Mouse (Mus musculus): ENCODE measurements around the gene Tedc1. TPM values are rescaled to one million over a fixed set of nuclear protein-coding genes. Genes with fewer than 3 reads are reported as not detected.

Gene Tedc1
- total RNA-seq (2018; cell fraction: chromatin; rRNA removed) = 10 to 100 TPM in 1 of 26 experiments, 1 to 10 TPM in 22, under 1 TPM in 3; 0.38 to 15.0 (median 3.1) TPM
- 1 to 10 TPM in 17 of 26 experiments, under 1 TPM in 9; 0.46 to 1.7 (median 1.1) TPM for total RNA-seq (2018; cell fraction: cytosol; rRNA removed)
- total RNA-seq (2018; cell fraction: nucleus; rRNA removed) = 10 to 100 TPM in 2 of 26 experiments, 1 to 10 TPM in 20, under 1 TPM in 4; 0.52 to 17.8 (median 2.5) TPM
- polyA plus RNA-seq (2018) = 0.63 to 3.8 TPM (median 0.75 TPM) in 3 replicates

GRCm38 (mm10) chr12:113155887-113156539, at the start of gene Tedc1:
Gene Tedc1, plus strand, starts transcription at chr12:113156421.
- peaks cover 15% of the 10 kb centered on the region for H3K79me2 ChIP-seq (ENCODE audit: inconsistent target)
- H3K4me3 ChIP-seq (ENCODE audit: inconsistent target) = peak within 1 kb of the TSS; percentile 76
- WGBS (ENCODE audit: missing documents) = under 1% methylated on average over 35 of the region's 46 CpGs
- peak within 1 kb of the TSS; percentile 80 for H3K27ac ChIP-seq
- no peaks in the 10 kb centered on the region for H3K36me3 ChIP-seq (ENCODE audit: inconsistent target)

- WGBS (ENCODE audit: missing documents) = 68% methylated on average over 4 of the region's 4 CpGs
- H3K4me3 ChIP-seq (ENCODE audit: inconsistent target) = no peak overlapping the region
Measured at GRCm38 (mm10) chr12:113107431-113108124, 48.6 kb upstream of the Tedc1 start.

GRCm38 (mm10) chr12:113108528-113109283, 47.5 kb upstream of the Tedc1 start:
- no peak overlapping the region for H3K4me3 ChIP-seq (ENCODE audit: inconsistent target)
- WGBS (ENCODE audit: missing documents) = 95% methylated on average over 17 of the region's 17 CpGs
- no peak overlapping the region for H3K27ac ChIP-seq
- H3K79me2 ChIP-seq (ENCODE audit: inconsistent target) = peaks cover 86% of the 10 kb centered on the region
- no peaks in the 10 kb centered on the region for H3K36me3 ChIP-seq (ENCODE audit: inconsistent target)

More at GRCm38 (mm10) chr12:113107431-113108124, 48.6 kb upstream of the Tedc1 start:
- H3K79me2 ChIP-seq (ENCODE audit: inconsistent target) = peaks cover 97% of the 10 kb centered on the region
- no peaks in the 10 kb centered on the region for H3K36me3 ChIP-seq (ENCODE audit: inconsistent target)
- no peak overlapping the region for H3K27ac ChIP-seq

GRCm38 (mm10) chr12:113109801-113110200, 46.4 kb upstream of the Tedc1 start:
- peaks cover 75% of the 10 kb centered on the region for H3K79me2 ChIP-seq (ENCODE audit: inconsistent target)
- 95% methylated on average over 9 of the region's 10 CpGs for WGBS (ENCODE audit: missing documents)
- no peaks in the 10 kb centered on the region for H3K36me3 ChIP-seq (ENCODE audit: inconsistent target)
- no peak overlapping the region for H3K4me3 ChIP-seq (ENCODE audit: inconsistent target)
- no peak overlapping the region for H3K27ac ChIP-seq

- 96% methylated on average over 4 of the region's 4 CpGs for WGBS (ENCODE audit: missing documents)
- peaks cover 32% of the 10 kb centered on the region for H3K79me2 ChIP-seq (ENCODE audit: inconsistent target)
- H3K36me3 ChIP-seq (ENCODE audit: inconsistent target) = peaks cover 18% of the 10 kb centered on the region; the same call in 1 of the 2 replicates
- H3K27ac ChIP-seq = no peak overlapping the region
- no peak overlapping the region for H3K4me3 ChIP-seq (ENCODE audit: inconsistent target)
Measured at GRCm38 (mm10) chr12:113114141-113114540, 42.1 kb upstream of the Tedc1 start.

- no peak overlapping the region for H3K27ac ChIP-seq
- H3K36me3 ChIP-seq (ENCODE audit: inconsistent target) = peaks cover 18% of the 10 kb centered on the region; the same call in 1 of the 2 replicates
- peaks cover 23% of the 10 kb centered on the region for H3K79me2 ChIP-seq (ENCODE audit: inconsistent target)
- no peak overlapping the region for H3K4me3 ChIP-seq (ENCODE audit: inconsistent target)
- WGBS (ENCODE audit: missing documents) = 89% methylated on average over 15 of the region's 16 CpGs
Measured at GRCm38 (mm10) chr12:113114856-113115538, 41.2 kb upstream of the Tedc1 start.

GRCm38 (mm10) chr12:113119516-113120410, 36.5 kb upstream of the Tedc1 start:
- H3K27ac ChIP-seq = no peak overlapping the region
- no peaks in the 10 kb centered on the region for H3K79me2 ChIP-seq (ENCODE audit: inconsistent target)
- H3K36me3 ChIP-seq (ENCODE audit: inconsistent target) = peaks cover 50% of the 10 kb centered on the region
- H3K4me3 ChIP-seq (ENCODE audit: inconsistent target) = no peak overlapping the region
- WGBS (ENCODE audit: missing documents) = 91% methylated on average over 20 of the region's 20 CpGs

- H3K4me3 ChIP-seq (ENCODE audit: inconsistent target) = no peak overlapping the region
- H3K36me3 ChIP-seq (ENCODE audit: inconsistent target) = peaks cover 63% of the 10 kb centered on the region
- no peaks in the 10 kb centered on the region for H3K79me2 ChIP-seq (ENCODE audit: inconsistent target)
- peak overlapping the region; percentile 81 for H3K27ac ChIP-seq
- WGBS (ENCODE audit: missing documents) = 58% methylated on average over 6 of the region's 6 CpGs
Measured at GRCm38 (mm10) chr12:113124726-113125125, 31.5 kb upstream of the Tedc1 start.

GRCm38 (mm10) chr12:113130732-113131131, 25.5 kb upstream of the Tedc1 start:
- WGBS (ENCODE audit: missing documents) = 89% methylated on average over 7 of the region's 8 CpGs
- Histone ChIP-seq H3K27ac (no peak overlapping the region), H3K4me3 (ENCODE audit: inconsistent target) (no peak overlapping the region), H3K79me2 (ENCODE audit: inconsistent target) (no peaks in the 10 kb centered on the region), H3K36me3 (ENCODE audit: inconsistent target) (peaks cover 85% of the 10 kb centered on the region)

GRCm38 (mm10) chr12:113131601-113132000, 24.6 kb upstream of the Tedc1 start:
- peaks cover 88% of the 10 kb centered on the region for H3K36me3 ChIP-seq (ENCODE audit: inconsistent target)
- no peak overlapping the region for H3K27ac ChIP-seq
- H3K79me2 ChIP-seq (ENCODE audit: inconsistent target) = no peaks in the 10 kb centered on the region
- 93% methylated on average over 14 of the region's 14 CpGs for WGBS (ENCODE audit: missing documents)
- no peak overlapping the region for H3K4me3 ChIP-seq (ENCODE audit: inconsistent target)

- Histone ChIP-seq H3K79me2 (ENCODE audit: inconsistent target) (no peaks in the 10 kb centered on the region), H3K36me3 (ENCODE audit: inconsistent target) (peaks cover 80% of the 10 kb centered on the region), H3K27ac (no peak overlapping the region), H3K4me3 (ENCODE audit: inconsistent target) (no peak overlapping the region)
- 82% methylated on average over 2 of the region's 2 CpGs for WGBS (ENCODE audit: missing documents)
Measured at GRCm38 (mm10) chr12:113132567-113132966, 23.7 kb upstream of the Tedc1 start.

- Histone ChIP-seq H3K36me3 (ENCODE audit: inconsistent target) (peaks cover 73% of the 10 kb centered on the region), H3K79me2 (ENCODE audit: inconsistent target) (no peaks in the 10 kb centered on the region), H3K4me3 (ENCODE audit: inconsistent target) (no peak overlapping the region), H3K27ac (no peak overlapping the region)
- 93% methylated on average over 9 of the region's 9 CpGs for WGBS (ENCODE audit: missing documents)
Measured at GRCm38 (mm10) chr12:113133260-113133659, 23.0 kb upstream of the Tedc1 start.

GRCm38 (mm10) chr12:113133861-113134403, 22.3 kb upstream of the Tedc1 start:
- Histone ChIP-seq H3K36me3 (ENCODE audit: inconsistent target) (peaks cover 67% of the 10 kb centered on the region), H3K4me3 (ENCODE audit: inconsistent target) (no peak overlapping the region), H3K27ac (no peak overlapping the region), H3K79me2 (ENCODE audit: inconsistent target) (no peaks in the 10 kb centered on the region)
- 94% methylated on average over 5 of the region's 5 CpGs for WGBS (ENCODE audit: missing documents)

All from macrophage (primary cell).